Mouse (Mus musculus) G1E (cell line): ENCODE results near the gene Tjp3. TPM values are rescaled to one million over a fixed set of nuclear protein-coding genes. Genes with fewer than 3 reads are reported as not detected.
A peak's percentile ranks its signal among the peaks of the same experiment; 100 is the strongest.

Experiments
- ATAC-seq: 2 replicates; pipeline ENCODE4 v1.8.0; 2016; ENCODE audit warnings: mild to moderate bottlenecking; ENCODE audit not compliant: insufficient number of reproducible peaks, poor library complexity, low FRiP score, severe bottlenecking; ENCODE audit errors: extremely low read depth
- DNase-seq: peaks from one replicate; pipeline ENCODE4 v3.0.0; 2012; ENCODE audit warnings: low spot score
- H3K27me3 ChIP-seq: 2 replicates; pipeline ENCODE4 v1.6.1; 2012; ENCODE audit warnings: mild to moderate bottlenecking, low read length, inconsistent platforms; ENCODE audit not compliant: insufficient read depth
- H3K36me3 ChIP-seq: replicated peaks from 2 replicates; pipeline ENCODE3; 2012; ENCODE audit warnings: mild to moderate bottlenecking, inconsistent platforms
- H3K4me1 ChIP-seq: 2 replicates; pipeline ENCODE4 v1.6.1; 2012; ENCODE audit warnings: low read depth, low read length, inconsistent platforms, mixed read lengths; ENCODE audit not compliant: insufficient read depth
- H3K4me3 ChIP-seq: 2 replicates; pipeline ENCODE4 v1.5.1; 2012; ENCODE audit warnings: low read depth, mild to moderate bottlenecking, inconsistent platforms, low read length, moderate library complexity, mixed read lengths
- H3K9me3 ChIP-seq: replicated peaks from 2 replicates; pipeline ENCODE4 v1.6.1; 2012; ENCODE audit warnings: inconsistent platforms
- CTCF ChIP-seq: IDR thresholded peaks from 2 replicates; pipeline ENCODE4 v1.5.1; 2012; ENCODE audit warnings: low read depth, low read length, inconsistent platforms, mixed read lengths
- GATA1 ChIP-seq: IDR thresholded peaks from 2 replicates; pipeline ENCODE4 v1.6.1; 2012; ENCODE audit warnings: borderline replicate concordance, low read length, inconsistent platforms, mixed read lengths
- GATA2 ChIP-seq: IDR thresholded peaks from 2 replicates; pipeline ENCODE4 v1.6.1; 2012; ENCODE audit warnings: low read depth, low read length, inconsistent platforms, borderline replicate concordance
- POLR2AphosphoS5 ChIP-seq: IDR thresholded peaks from 2 replicates; pipeline ENCODE4 v1.6.1; 2012; ENCODE audit warnings: low read depth, low read length, inconsistent platforms; ENCODE audit not compliant: insufficient replicate concordance
- TAL1 ChIP-seq: conservative IDR thresholded peaks from 2 replicates; pipeline ENCODE4 v1.6.1; 2012; ENCODE audit warnings: low read depth, low read length, inconsistent platforms, mixed read lengths
- polyA plus RNA-seq: library from polyadenylated mRNA; stranded (reverse); fragments of >175 nt; gene quantifications from 2 replicates; pipeline ENCODE4 v1.2.3, GENCODE M21; 2012
- total RNA-seq, 2 experiments: library from RNA; stranded (forward) in 1 of 2; stranded (reverse) in 1 of 2; fragments of 200-1000 nt in 1 of 2; fragments of >200 nt in 1 of 2; fragmentation: Nextera tagmentation in 1 of 2; gene quantifications; 2 replicates each; pipeline ENCODE4 v1.2.3; 2014 to 2017

Gene Tjp3
- total and polyA plus RNA-seq, 3 experiments = 1.4 to 1.8 TPM; not detected in 1

DNA sequence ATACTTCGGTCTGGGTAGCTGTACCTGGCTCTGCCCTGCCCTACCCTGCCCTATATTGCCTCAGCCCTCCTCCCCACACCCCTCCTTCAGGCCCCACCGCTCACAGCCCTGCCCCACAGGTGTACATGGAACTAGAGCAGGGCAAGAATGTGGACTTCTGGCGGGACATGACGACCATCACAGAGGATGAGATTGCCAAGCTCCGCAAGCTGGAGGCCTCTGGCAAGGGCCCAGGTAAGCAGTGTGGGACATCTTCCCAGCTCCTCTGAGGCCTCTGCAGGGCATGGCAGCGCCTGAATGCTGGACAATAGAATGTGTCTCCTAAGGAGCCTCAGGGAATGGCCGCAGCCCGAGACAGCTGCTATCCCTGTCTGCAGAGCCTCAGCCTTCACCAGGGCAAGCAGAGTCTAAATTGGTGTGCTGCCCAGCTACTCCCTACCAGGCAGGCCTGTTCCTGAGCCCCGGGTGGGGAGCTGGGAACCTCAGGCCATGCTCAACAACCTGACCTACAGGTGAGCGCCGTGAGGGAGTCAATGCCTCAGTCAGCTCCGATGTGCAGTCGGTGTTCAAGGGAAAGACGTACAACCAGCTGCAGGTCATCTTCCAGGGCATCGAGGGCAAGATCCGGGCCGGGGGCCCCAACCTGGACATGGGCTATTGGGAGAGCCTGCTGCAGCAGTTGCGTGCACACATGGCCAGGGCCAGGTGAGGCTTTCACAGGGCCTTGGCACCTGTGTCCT, 32.6 kb upstream of the Tjp3 start:
- no peak for DNase-seq
- peaks cover 68% of the 10 kb centered on the region for H3K4me1 ChIP-seq
- TF ChIP-seq POLR2AphosphoS5 (no peak), TAL1 (no peak), GATA2 (no peak), CTCF (no peak), GATA1 (no peak)
- no peak for ATAC-seq
- peaks cover 74% of the 10 kb centered on the region for H3K36me3 ChIP-seq
- H3K27me3 ChIP-seq = no peaks in the 10 kb centered on the region; the same call in 1 of the 2 replicates
- no peak overlapping the region for H3K4me3 ChIP-seq
- H3K9me3 ChIP-seq = no peaks in the 10 kb centered on the region

DNA sequence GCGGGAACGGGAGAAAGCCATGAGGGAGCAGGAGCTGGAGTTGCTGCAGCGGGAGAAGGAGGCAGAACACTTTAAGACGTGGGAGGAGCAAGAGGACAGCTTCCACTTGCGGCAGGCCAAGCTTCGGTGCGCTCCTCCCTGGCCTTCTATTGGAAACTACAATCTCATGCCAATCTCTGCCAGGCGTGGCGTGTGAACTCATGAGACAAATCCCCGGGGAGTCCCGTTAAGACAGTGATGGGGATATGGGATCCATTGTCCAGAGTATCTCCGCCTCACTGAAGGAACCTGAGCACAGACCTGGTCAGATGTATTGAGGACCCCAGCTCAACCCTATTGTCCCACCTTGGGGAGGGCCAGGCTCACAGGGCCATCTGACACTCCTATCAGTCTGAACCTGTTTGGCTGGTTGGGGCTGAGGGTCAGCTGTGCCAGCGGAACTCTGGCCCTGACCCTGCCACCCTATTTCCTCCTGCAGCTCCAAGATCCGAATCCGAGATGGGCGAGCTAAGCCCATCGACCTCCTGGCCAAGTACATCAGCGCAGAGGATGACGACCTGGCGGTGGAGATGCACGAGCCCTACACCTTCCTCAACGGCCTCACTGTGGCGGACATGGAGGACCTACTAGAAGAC, 31.9 kb upstream of the Tjp3 start:
- ATAC-seq (no peak), DNase-seq (no peak)
- TF ChIP-seq TAL1 (no peak), POLR2AphosphoS5 (no peak), GATA2 (no peak), GATA1 (no peak), CTCF (no peak)
- no peaks in the 10 kb centered on the region for H3K9me3 ChIP-seq
- peaks cover 69% of the 10 kb centered on the region for H3K4me1 ChIP-seq
- H3K4me3 ChIP-seq = peak overlapping the region; percentile 98; the same call in 1 of the 2 replicates
- H3K27me3 ChIP-seq = no peaks in the 10 kb centered on the region; the same call in 1 of the 2 replicates
- H3K36me3 ChIP-seq = peaks cover 74% of the 10 kb centered on the region

DNA sequence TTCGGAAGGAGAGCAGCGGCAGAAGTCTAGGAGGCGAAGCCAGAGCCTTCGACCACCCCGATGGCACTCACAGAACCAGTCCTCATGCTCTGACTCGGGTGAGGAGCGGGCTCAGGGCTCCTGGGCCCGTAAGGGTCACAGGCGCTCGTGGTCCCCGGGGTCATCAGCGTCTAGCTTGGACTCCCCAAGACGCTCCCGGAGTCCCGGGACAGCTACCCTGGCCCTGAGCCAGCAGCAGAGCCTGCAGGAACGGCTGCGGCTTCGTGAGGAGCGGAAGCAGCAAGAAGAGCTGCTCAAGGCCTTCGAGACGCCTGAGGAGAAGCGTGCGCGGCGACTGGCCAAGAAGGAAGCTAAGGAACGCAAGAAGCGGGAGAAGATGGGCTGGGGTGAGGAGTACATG, 31.1 kb upstream of the Tjp3 start:
- Histone ChIP-seq H3K9me3 (no peaks in the 10 kb centered on the region), H3K36me3 (peaks cover 75% of the 10 kb centered on the region), H3K4me3 (peak overlapping the region; percentile 98; the same call in 1 of the 2 replicates), H3K27me3 (no peaks in the 10 kb centered on the region; the same call in 1 of the 2 replicates), H3K4me1 (peaks cover 70% of the 10 kb centered on the region)
- ATAC-seq = no peak
- no peak for DNase-seq
- TF ChIP-seq CTCF (no peak), TAL1 (no peak), GATA1 (no peak), POLR2AphosphoS5 (no peak), GATA2 (no peak)

DNA sequence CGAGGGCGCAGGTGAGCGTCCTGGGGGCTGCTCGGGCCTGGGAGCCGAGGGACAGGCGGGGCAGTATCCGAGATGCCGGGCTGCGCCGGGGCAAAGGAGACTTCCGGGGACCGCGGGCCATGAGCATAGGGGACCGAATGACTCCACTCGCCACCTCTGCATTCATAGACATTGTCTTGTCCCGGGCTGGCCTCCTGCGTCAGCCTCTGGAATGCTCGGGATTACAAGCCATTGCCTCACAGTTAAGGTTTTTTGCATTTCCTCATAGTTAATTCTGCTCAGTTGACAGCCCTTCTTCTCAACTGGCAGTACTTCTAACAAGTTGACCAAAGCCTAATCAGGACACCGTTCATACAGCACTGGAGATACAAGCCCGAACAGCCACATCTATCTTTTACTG, 30.1 kb upstream of the Tjp3 start:
- DNase-seq (peak; percentile 37), ATAC-seq (no peak)
- Histone ChIP-seq H3K9me3 (no peaks in the 10 kb centered on the region), H3K4me1 (peaks cover 77% of the 10 kb centered on the region), H3K36me3 (peaks cover 76% of the 10 kb centered on the region), H3K4me3 (peak overlapping the region; percentile 98), H3K27me3 (no peaks in the 10 kb centered on the region; the same call in 1 of the 2 replicates)
- TF ChIP-seq POLR2AphosphoS5 = no peak
- TF ChIP-seq GATA1 = no peak
- no peak for TF ChIP-seq CTCF
- TF ChIP-seq GATA2 = no peak
- TF ChIP-seq TAL1 = no peak

DNA sequence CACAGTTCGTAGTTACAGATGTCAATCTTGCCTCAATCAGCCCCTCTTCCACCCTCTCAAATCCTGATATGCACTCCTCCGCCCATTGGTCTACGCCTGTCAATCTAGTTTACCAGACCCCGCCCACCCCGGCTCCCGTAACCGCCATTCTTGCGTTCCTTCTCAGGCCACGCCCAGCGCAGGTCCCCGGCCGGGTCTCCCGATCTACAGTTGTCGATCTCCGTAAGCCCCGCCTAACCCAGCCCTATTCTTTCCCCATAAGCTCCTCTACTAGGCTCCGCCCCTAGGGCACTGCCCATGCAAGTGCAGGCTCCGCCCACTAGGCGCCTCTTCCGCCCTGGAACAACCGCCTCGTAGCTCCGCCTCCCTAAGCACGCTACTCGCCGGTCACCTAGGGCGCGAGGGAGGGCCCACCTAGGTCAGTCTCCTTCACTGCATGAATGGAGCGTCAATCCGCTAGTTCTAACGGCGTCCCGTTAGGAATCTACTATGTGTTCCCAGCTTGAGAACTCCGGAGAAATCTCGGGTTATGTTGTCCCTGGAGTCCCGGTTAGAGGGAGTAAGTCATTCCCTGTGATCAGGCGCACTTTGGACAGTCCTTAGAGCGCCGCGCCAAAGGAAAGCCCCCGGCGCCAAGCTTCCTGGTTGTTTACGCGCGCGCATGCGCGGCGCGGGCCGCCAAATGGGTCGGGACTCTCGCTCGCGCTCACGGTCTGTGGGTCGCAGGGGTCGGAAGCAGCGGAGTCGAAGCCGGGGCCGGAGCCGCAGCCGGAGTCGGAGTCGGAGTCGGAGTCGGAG, 29.4 kb upstream of the Tjp3 start, which contains the start of gene Cactin:
Gene Cactin (plus strand): TSS at position 554 of the 798 bp plus-strand sequence.
- ATAC-seq (peak; percentile 83), DNase-seq (peak; percentile 99)
- Histone ChIP-seq H3K9me3 (no peaks in the 10 kb centered on the region), H3K4me3 (peak within 1 kb of the TSS; percentile 98), H3K4me1 (peaks cover 81% of the 10 kb centered on the region), H3K27me3 (no peaks in the 10 kb centered on the region; the same call in 1 of the 2 replicates), H3K36me3 (peaks cover 76% of the 10 kb centered on the region)
- no peak for TF ChIP-seq TAL1
- TF ChIP-seq CTCF = no peak

DNA sequence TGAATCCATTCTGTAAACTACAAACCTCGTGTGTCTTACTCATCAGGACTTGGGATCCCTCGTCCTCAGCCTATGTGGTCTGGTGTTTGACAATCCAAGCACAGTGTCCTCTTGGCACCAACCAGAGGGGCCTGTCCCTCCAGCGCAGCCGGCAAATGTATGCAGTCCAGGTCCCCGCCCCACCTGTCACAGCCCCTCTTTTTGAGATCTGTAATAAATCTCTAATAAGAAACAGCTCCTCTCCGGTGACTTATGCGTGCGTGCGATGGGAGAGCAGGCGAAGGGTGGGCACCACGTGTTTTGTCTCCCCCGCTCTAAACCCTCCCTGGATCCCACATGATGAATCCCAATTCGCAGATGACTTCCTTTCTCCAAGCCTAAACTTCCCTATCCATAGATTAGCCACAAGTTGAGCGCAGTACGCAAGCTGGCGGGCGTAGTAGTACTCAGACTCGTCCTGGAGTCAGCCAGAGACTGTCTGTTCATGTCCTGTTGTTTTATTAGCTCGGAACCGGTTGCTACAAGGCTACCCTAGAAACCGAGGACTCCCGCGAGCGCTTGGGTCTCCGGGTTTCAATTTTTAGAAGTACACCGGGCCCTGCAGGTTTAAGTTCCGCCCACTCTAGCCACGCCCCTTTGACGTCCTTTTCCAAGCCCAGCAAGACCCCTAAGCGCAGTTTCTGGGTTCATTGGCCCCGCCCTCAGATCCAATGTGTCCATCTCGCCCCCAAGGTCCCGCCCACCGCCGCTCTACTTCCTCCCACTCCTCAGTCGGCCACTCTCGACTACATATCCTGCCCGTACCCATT, 28.6 kb upstream of the Tjp3 start:
- TF ChIP-seq CTCF = no peak
- no peak for TF ChIP-seq GATA2
- no peak for TF ChIP-seq TAL1
- TF ChIP-seq GATA1 = no peak
- TF ChIP-seq POLR2AphosphoS5 = no peak
- H3K9me3 ChIP-seq = no peaks in the 10 kb centered on the region
- peak; percentile 93 for DNase-seq
- H3K36me3 ChIP-seq = peaks cover 76% of the 10 kb centered on the region
- peaks cover 84% of the 10 kb centered on the region for H3K4me1 ChIP-seq
- H3K4me3 ChIP-seq = peak overlapping the region; percentile 98
- H3K27me3 ChIP-seq = no peaks in the 10 kb centered on the region; the same call in 1 of the 2 replicates
- no peak for ATAC-seq
